Comparison of ENCODE assay signal across 1 mouse cellular context in genomic region chr16:11013464-11014147, GRCm38 (mm10).
TF ChIP-seq lines count a peak whose summit lies in the region.

No protein-coding gene starts in this region.

TF ChIP-seq in CH12.LX, 34 proteins besides CTCF, POLR2A, EP300 and RAD21 (continued from another document):
- TF ChIP-seq NELFE (IDR thresholded peaks at IDR 0.05; ENCODE audit: low read depth, low read length) (peak; percentile 63), SIN3A (IDR thresholded peaks at IDR 0.05; ENCODE audit: low read length) (peak; percentile 73), TBP (conservative IDR thresholded peaks at IDR 0.05; ENCODE audit: low read depth, low read length) (peak; percentile 88), MEF2A (IDR thresholded peaks at IDR 0.05; ENCODE audit: borderline replicate concordance, low read depth, low read length) (0 out of 2 replicates have a peak, but pooled peaks have one; percentile 14)
